Mouse (Mus musculus): Measurements from ENCODE around the gene Rps7. TPM values are rescaled to one million over a fixed set of nuclear protein-coding genes. Genes with fewer than 3 reads are reported as not detected.

Rps7 gene
- polyA plus RNA-seq, 1 experiment from 2014 or later: 607 TPM

- Histone ChIP-seq H3K4me3 (replicated peaks) (no peak overlapping the region), H3K36me3 (no peaks in the 10 kb centered on the region), H3K9me3 (no peaks in the 10 kb centered on the region), H3K4me1 (no peaks in the 10 kb centered on the region), H3K9ac (no peak overlapping the region), H3K27ac (no peak overlapping the region), H3K27me3 (replicated peaks) (no peaks in the 10 kb centered on the region), H3K4me2 (no peak overlapping the region)
- ATAC-seq (ENCODE audit: insufficient read depth, low FRiP score, low read depth): no peak
- 33% methylated on average over 6 of the region's 6 CpGs for WGBS
Observed at GRCm38 (mm10) chr12:28612391-28612790, 23.4 kb downstream of the Rps7 start.

- Histone ChIP-seq H3K9ac (no peak overlapping the region), H3K27me3 (replicated peaks) (no peaks in the 10 kb centered on the region), H3K9me3 (no peaks in the 10 kb centered on the region), H3K4me1 (no peaks in the 10 kb centered on the region), H3K36me3 (no peaks in the 10 kb centered on the region), H3K27ac (no peak overlapping the region), H3K4me2 (no peak overlapping the region), H3K4me3 (replicated peaks) (no peak overlapping the region)
- 64% methylated on average over 17 of the region's 17 CpGs for WGBS
- no peak for ATAC-seq (ENCODE audit: insufficient read depth, low FRiP score, low read depth)
Observed at GRCm38 (mm10) chr12:28607546-28608305, 28.0 kb downstream of the Rps7 start.

- H3K27me3 ChIP-seq (replicated peaks): no peaks in the 10 kb centered on the region
- H3K4me2 ChIP-seq: no peak overlapping the region
- no peak for ATAC-seq (ENCODE audit: insufficient read depth, low FRiP score, low read depth)
- no peak overlapping the region for H3K27ac ChIP-seq
- no peak overlapping the region for H3K4me3 ChIP-seq (replicated peaks)
- H3K4me1 ChIP-seq: no peaks in the 10 kb centered on the region
- H3K9me3 ChIP-seq: no peaks in the 10 kb centered on the region
- 67% methylated on average over 1 of the region's 1 CpGs for WGBS
- H3K9ac ChIP-seq: no peak overlapping the region
- no peaks in the 10 kb centered on the region for H3K36me3 ChIP-seq
Observed at GRCm38 (mm10) chr12:28603494-28603893, 32.3 kb downstream of the Rps7 start.

- Histone ChIP-seq H3K4me1 (no peaks in the 10 kb centered on the region), H3K27ac (no peak overlapping the region), H3K9ac (no peak overlapping the region), H3K4me3 (replicated peaks) (no peak overlapping the region), H3K4me2 (no peak overlapping the region), H3K9me3 (no peaks in the 10 kb centered on the region), H3K36me3 (no peaks in the 10 kb centered on the region), H3K27me3 (replicated peaks) (no peaks in the 10 kb centered on the region)
- ATAC-seq (ENCODE audit: insufficient read depth, low FRiP score, low read depth): no peak
- WGBS: 25% methylated on average over 4 of the region's 4 CpGs
Observed at GRCm38 (mm10) chr12:28602259-28602658, 33.5 kb downstream of the Rps7 start.

DNA sequence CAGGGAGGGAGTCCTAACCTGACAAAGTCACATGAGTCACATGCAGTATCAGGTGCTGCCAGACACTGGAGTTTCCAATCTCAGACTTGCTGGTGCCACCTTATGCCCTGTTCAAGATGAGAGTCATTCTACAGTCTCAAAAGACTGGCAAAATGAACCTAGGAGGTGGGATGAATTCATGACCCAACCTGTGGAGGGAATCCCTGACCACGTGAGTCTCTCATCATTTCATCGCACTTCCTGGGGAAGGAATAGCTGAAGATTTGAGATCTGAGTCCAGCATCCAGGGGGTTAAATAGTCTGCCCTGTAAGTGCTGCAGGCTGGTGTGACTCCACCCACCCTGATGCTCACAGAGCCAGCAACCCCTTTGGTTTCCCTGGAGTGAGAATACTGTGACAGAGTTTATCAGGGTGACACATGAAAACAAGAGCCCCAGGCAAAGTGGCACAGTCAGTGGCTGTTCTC lies 37.2 kb downstream of the Rps7 start:
- Histone ChIP-seq H3K9ac (no peak overlapping the region), H3K9me3 (no peaks in the 10 kb centered on the region), H3K4me1 (no peaks in the 10 kb centered on the region), H3K27me3 (replicated peaks) (no peaks in the 10 kb centered on the region), H3K27ac (no peak overlapping the region), H3K4me3 (replicated peaks) (no peak overlapping the region), H3K36me3 (no peaks in the 10 kb centered on the region), H3K4me2 (no peak overlapping the region)
- WGBS: 54% methylated on average over 2 of the region's 2 CpGs
- no peak for ATAC-seq (ENCODE audit: insufficient read depth, low FRiP score, low read depth)

GRCm38 (mm10) chr12:28598110-28598509 lies 37.6 kb downstream of the Rps7 start:
- Histone ChIP-seq H3K27ac (no peak overlapping the region), H3K27me3 (replicated peaks) (no peaks in the 10 kb centered on the region), H3K4me2 (no peak overlapping the region), H3K9ac (no peak overlapping the region), H3K9me3 (no peaks in the 10 kb centered on the region), H3K4me3 (replicated peaks) (no peak overlapping the region), H3K36me3 (no peaks in the 10 kb centered on the region), H3K4me1 (no peaks in the 10 kb centered on the region)
- ATAC-seq (ENCODE audit: insufficient read depth, low FRiP score, low read depth): no peak
- 53% methylated on average over 3 of the region's 3 CpGs for WGBS

- Histone ChIP-seq H3K4me1 (no peaks in the 10 kb centered on the region), H3K4me2 (no peak overlapping the region), H3K9me3 (no peaks in the 10 kb centered on the region), H3K4me3 (replicated peaks) (no peak overlapping the region), H3K27me3 (replicated peaks) (no peaks in the 10 kb centered on the region), H3K27ac (no peak overlapping the region), H3K36me3 (no peaks in the 10 kb centered on the region), H3K9ac (no peak overlapping the region)
- no peak for ATAC-seq (ENCODE audit: insufficient read depth, low FRiP score, low read depth)
- 79% methylated on average over 9 of the region's 9 CpGs for WGBS
Observed at GRCm38 (mm10) chr12:28597699-28598098, 38.1 kb downstream of the Rps7 start.

DNA sequence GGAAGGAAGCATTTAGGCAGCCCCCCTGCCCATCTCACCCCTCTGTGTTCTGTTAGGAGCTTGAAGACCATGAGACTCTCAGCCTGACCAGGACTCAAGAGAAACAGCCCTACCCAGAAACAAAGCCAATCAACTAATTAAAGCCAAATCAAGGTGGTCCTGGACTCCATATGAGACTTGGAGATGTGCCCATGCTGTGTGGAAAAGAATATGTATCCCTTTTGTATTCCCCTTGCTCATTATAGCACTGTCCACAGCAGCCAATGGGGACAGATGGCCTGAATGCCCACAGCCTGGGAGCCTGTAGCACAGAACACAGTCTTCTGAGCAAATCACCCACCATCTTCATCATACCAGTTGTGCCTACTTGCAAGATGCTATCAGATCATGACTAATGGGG lies 38.9 kb downstream of the Rps7 start:
- H3K4me1 ChIP-seq: no peaks in the 10 kb centered on the region
- H3K9ac ChIP-seq: no peak overlapping the region
- no peak for ATAC-seq (ENCODE audit: insufficient read depth, low FRiP score, low read depth)
- no peaks in the 10 kb centered on the region for H3K36me3 ChIP-seq
- H3K27me3 ChIP-seq (replicated peaks): no peaks in the 10 kb centered on the region
- no peak overlapping the region for H3K27ac ChIP-seq
- no peak overlapping the region for H3K4me2 ChIP-seq
- H3K4me3 ChIP-seq (replicated peaks): no peak overlapping the region
- H3K9me3 ChIP-seq: no peaks in the 10 kb centered on the region

- H3K4me2 ChIP-seq: no peak overlapping the region
- H3K4me3 ChIP-seq (replicated peaks): no peak overlapping the region
- WGBS: 46% methylated on average over 13 of the region's 13 CpGs
- H3K36me3 ChIP-seq: no peaks in the 10 kb centered on the region
- no peak overlapping the region for H3K27ac ChIP-seq
- no peak overlapping the region for H3K9ac ChIP-seq
- no peaks in the 10 kb centered on the region for H3K27me3 ChIP-seq (replicated peaks)
- H3K9me3 ChIP-seq: no peaks in the 10 kb centered on the region
- H3K4me1 ChIP-seq: 0 out of 2 replicates have a peak, but pooled peaks cover 3% of the 10 kb centered on the region
- no peak for ATAC-seq (ENCODE audit: insufficient read depth, low FRiP score, low read depth)
Observed at GRCm38 (mm10) chr12:28590428-28590827, 45.3 kb downstream of the Rps7 start.

GRCm38 (mm10) chr12:28589090-28589868 lies 46.5 kb downstream of the Rps7 start:
- Histone ChIP-seq H3K4me3 (replicated peaks) (peak overlapping the region; percentile 42), H3K4me1 (0 out of 2 replicates have a peak, but pooled peaks cover 3% of the 10 kb centered on the region), H3K9ac (no peak overlapping the region), H3K4me2 (peak overlapping the region; percentile 74), H3K36me3 (no peaks in the 10 kb centered on the region), H3K9me3 (no peaks in the 10 kb centered on the region), H3K27ac (no peak overlapping the region), H3K27me3 (replicated peaks) (no peaks in the 10 kb centered on the region)
- 9% methylated on average over 24 of the region's 24 CpGs for WGBS
- peak; percentile 81 for ATAC-seq (ENCODE audit: insufficient read depth, low FRiP score, low read depth)

GRCm38 (mm10) chr12:28587949-28588348 lies 47.8 kb downstream of the Rps7 start:
- 78% methylated on average over 6 of the region's 6 CpGs for WGBS
- Histone ChIP-seq H3K27ac (no peak overlapping the region), H3K9me3 (no peaks in the 10 kb centered on the region), H3K36me3 (no peaks in the 10 kb centered on the region), H3K9ac (no peak overlapping the region), H3K4me1 (0 out of 2 replicates have a peak, but pooled peaks cover 3% of the 10 kb centered on the region), H3K27me3 (replicated peaks) (no peaks in the 10 kb centered on the region), H3K4me2 (no peak overlapping the region), H3K4me3 (replicated peaks) (no peak overlapping the region)
- ATAC-seq (ENCODE audit: insufficient read depth, low FRiP score, low read depth): no peak

GRCm38 (mm10) chr12:28584036-28584435 lies 51.7 kb downstream of the Rps7 start:
- ATAC-seq (ENCODE audit: insufficient read depth, low FRiP score, low read depth): no peak
- H3K9me3 ChIP-seq: no peaks in the 10 kb centered on the region
- 59% methylated on average over 3 of the region's 3 CpGs for WGBS
- no peaks in the 10 kb centered on the region for H3K27me3 ChIP-seq (replicated peaks)
- H3K4me3 ChIP-seq (replicated peaks): no peak overlapping the region
- H3K9ac ChIP-seq: no peak overlapping the region
- no peak overlapping the region for H3K4me2 ChIP-seq
- H3K36me3 ChIP-seq: no peaks in the 10 kb centered on the region
- 0 out of 2 replicates have a peak, but pooled peaks cover under 1% of the 10 kb centered on the region for H3K4me1 ChIP-seq
- H3K27ac ChIP-seq: no peak overlapping the region
